Mouse (Mus musculus): ENCODE data around the gene Pds5b.
"Not testable (repeated sequence)": the region's sequence is repeated elsewhere in the genome, so short reads cannot be mapped to it uniquely, and the experiment has no call there.

Pds5b gene

GRCm38 (mm10) chr5:150693277-150693676, 19.7 kb downstream of the Pds5b start:
- intact Hi-C loops (cut with DNase I): no loop called here

- intact Hi-C loops (cut with DNase I): no loop called here
Measured at GRCm38 (mm10) chr5:150702714-150703113, 29.2 kb downstream of the Pds5b start.

GRCm38 (mm10) chr5:150706651-150707050, 33.1 kb downstream of the Pds5b start:
- intact Hi-C loops (cut with DNase I): not testable (repeated sequence)

GRCm38 (mm10) chr5:150707181-150707580, 33.6 kb downstream of the Pds5b start:
- intact Hi-C loops (cut with DNase I): not testable (repeated sequence)

GRCm38 (mm10) chr5:150711503-150711902, 38.0 kb downstream of the Pds5b start:
- intact Hi-C loops (cut with DNase I): no loop called here

- intact Hi-C loops (cut with DNase I): no loop called here
Measured at GRCm38 (mm10) chr5:150713431-150713830, 39.9 kb downstream of the Pds5b start.

- intact Hi-C loops (cut with DNase I): no loop called here
Measured at GRCm38 (mm10) chr5:150717775-150718174, 44.2 kb downstream of the Pds5b start.

GRCm38 (mm10) chr5:150724641-150725040, 51.1 kb downstream of the Pds5b start:
- intact Hi-C loops (cut with DNase I): no loop called here

- intact Hi-C loops (cut with DNase I): not testable (repeated sequence)
Measured at GRCm38 (mm10) chr5:150737028-150737427, 63.5 kb downstream of the Pds5b start.

GRCm38 (mm10) chr5:150739311-150739710, 65.8 kb downstream of the Pds5b start:
- intact Hi-C loops (cut with DNase I): no loop called here

GRCm38 (mm10) chr5:150740597-150740996, 67.1 kb downstream of the Pds5b start:
- intact Hi-C loops (cut with DNase I): no loop called here

GRCm38 (mm10) chr5:150756623-150757022, 83.1 kb downstream of the Pds5b start:
- intact Hi-C loops (cut with DNase I): no loop called here

GRCm38 (mm10) chr5:150772403-150772802, 98.9 kb downstream of the Pds5b start:
- intact Hi-C loops (cut with DNase I): no loop called here

- intact Hi-C loops (cut with DNase I): no loop called here
Measured at GRCm38 (mm10) chr5:150773083-150773482, 99.5 kb downstream of the Pds5b start.

GRCm38 (mm10) chr5:150788261-150788660, 114.7 kb downstream of the Pds5b start:
- intact Hi-C loops (cut with DNase I): no loop called here

- intact Hi-C loops (cut with DNase I): no loop called here
Measured at GRCm38 (mm10) chr5:150789039-150789438, 115.5 kb downstream of the Pds5b start.

GRCm38 (mm10) chr5:150794181-150794580, 120.6 kb downstream of the Pds5b start:
- intact Hi-C loops (cut with DNase I): no loop called here

- intact Hi-C loops (cut with DNase I): no loop called here
Measured at GRCm38 (mm10) chr5:150800056-150800455, 126.5 kb downstream of the Pds5b start.

- intact Hi-C loops (cut with DNase I): no loop called here
Measured at GRCm38 (mm10) chr5:150814111-150814990, 140.8 kb downstream of the Pds5b start.

- intact Hi-C loops (cut with DNase I): no loop called here
Measured at GRCm38 (mm10) chr5:150815400-150815799, 141.9 kb downstream of the Pds5b start.

GRCm38 (mm10) chr5:150816775-150817174, 143.2 kb downstream of the Pds5b start:
- intact Hi-C loops (cut with DNase I): no loop called here

GRCm38 (mm10) chr5:150818041-150818440, 144.5 kb downstream of the Pds5b start:
- intact Hi-C loops (cut with DNase I): no loop called here

GRCm38 (mm10) chr5:150818886-150819285, 145.3 kb downstream of the Pds5b start:
- intact Hi-C loops (cut with DNase I): no loop called here

Data from adrenal gland (tissue).